Mouse (Mus musculus) cerebellum, postnatal 36 days (tissue): ENCODE results near the gene Gm20388.

Experiments used
- DNase-seq, 2 experiments: peaks; one replicate each; pipeline ENCODE4 v3.0.0; 2021 to 2022; ENCODE audit warnings: mixed read lengths in 2 of 2

The Gm20388 gene

GRCm38 (mm10) chr8:122431694-122432442, 2521.2 kb downstream of the Gm20388 start:
- no peak for DNase-seq

GRCm38 (mm10) chr8:122432443-122433268, 2522.0 kb downstream of the Gm20388 start, which contains the start of gene Cyba:
TSS of gene Cyba (minus strand) at chr8:122432930.
- no peak for DNase-seq

GRCm38 (mm10) chr8:122433269-122433905, 2522.7 kb downstream of the Gm20388 start:
- DNase-seq: no peak

- DNase-seq: no peak
Observed at GRCm38 (mm10) chr8:122435375-122435774, 2524.7 kb downstream of the Gm20388 start.

GRCm38 (mm10) chr8:122436146-122436545, 2525.5 kb downstream of the Gm20388 start:
- DNase-seq: no peak

- DNase-seq: no peak
Observed at GRCm38 (mm10) chr8:122436586-122437125, 2526.0 kb downstream of the Gm20388 start.

GRCm38 (mm10) chr8:122437708-122438331, 2527.2 kb downstream of the Gm20388 start:
- DNase-seq: no peak

- peak; percentile 68 to 74 for DNase-seq
Observed at GRCm38 (mm10) chr8:122439336-122439735, 2528.7 kb downstream of the Gm20388 start.

GRCm38 (mm10) chr8:122441326-122441725, 2530.7 kb downstream of the Gm20388 start:
- no peak for DNase-seq

GRCm38 (mm10) chr8:122442356-122442755, 2531.7 kb downstream of the Gm20388 start:
- DNase-seq: no peak

- peak in 1 of 2 experiments; percentile 20 for DNase-seq
Observed at GRCm38 (mm10) chr8:122442781-122443180, 2532.1 kb downstream of the Gm20388 start.

- DNase-seq: peak; percentile 98 to 100
Observed at GRCm38 (mm10) chr8:122443262-122444006, 2532.8 kb downstream of the Gm20388 start, which contains the start of gene Mvd. TSS of gene Mvd (minus strand) at chr8:122443422.

GRCm38 (mm10) chr8:122444058-122444748, 2533.6 kb downstream of the Gm20388 start:
- peak; percentile 66 to 71 for DNase-seq

GRCm38 (mm10) chr8:122445203-122445602, 2534.6 kb downstream of the Gm20388 start:
- DNase-seq: no peak

- DNase-seq: no peak
Observed at GRCm38 (mm10) chr8:122451161-122451703, 2540.6 kb downstream of the Gm20388 start.

GRCm38 (mm10) chr8:122452154-122452553, 2541.5 kb downstream of the Gm20388 start:
- DNase-seq: no peak

GRCm38 (mm10) chr8:122454409-122454808, 2543.8 kb downstream of the Gm20388 start:
- DNase-seq: no peak

- DNase-seq: no peak
Observed at GRCm38 (mm10) chr8:122457171-122457570, 2546.5 kb downstream of the Gm20388 start.

GRCm38 (mm10) chr8:122459218-122459900, 2548.7 kb downstream of the Gm20388 start:
- no peak for DNase-seq

GRCm38 (mm10) chr8:122459990-122460389, 2549.3 kb downstream of the Gm20388 start:
- DNase-seq: no peak
